Mouse (Mus musculus): ENCODE measurements around the gene Olfr324.

The Olfr324 gene

DNA sequence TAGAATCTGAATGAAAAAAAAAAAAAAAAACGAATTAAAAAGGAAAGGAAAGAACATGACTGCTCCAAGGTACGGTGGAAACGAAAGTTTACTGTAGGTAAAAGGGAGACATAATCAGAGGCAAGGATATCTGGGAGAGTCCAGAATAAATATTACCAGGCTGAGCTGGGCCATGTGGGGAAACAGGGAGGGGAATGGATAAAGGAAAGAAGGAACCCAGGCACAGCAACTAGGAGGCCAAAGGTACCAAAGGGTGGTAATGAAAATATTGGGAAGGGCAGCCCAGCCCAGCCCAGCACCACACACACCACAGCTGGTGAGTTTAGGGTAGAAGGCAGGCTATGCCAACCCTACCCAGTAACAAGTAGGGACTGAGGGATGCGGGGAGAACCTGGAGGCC, 40.0 kb downstream of the Olfr324 start:
- in situ Hi-C loops (cut with MboI, MseI) = no loop called here

DNA sequence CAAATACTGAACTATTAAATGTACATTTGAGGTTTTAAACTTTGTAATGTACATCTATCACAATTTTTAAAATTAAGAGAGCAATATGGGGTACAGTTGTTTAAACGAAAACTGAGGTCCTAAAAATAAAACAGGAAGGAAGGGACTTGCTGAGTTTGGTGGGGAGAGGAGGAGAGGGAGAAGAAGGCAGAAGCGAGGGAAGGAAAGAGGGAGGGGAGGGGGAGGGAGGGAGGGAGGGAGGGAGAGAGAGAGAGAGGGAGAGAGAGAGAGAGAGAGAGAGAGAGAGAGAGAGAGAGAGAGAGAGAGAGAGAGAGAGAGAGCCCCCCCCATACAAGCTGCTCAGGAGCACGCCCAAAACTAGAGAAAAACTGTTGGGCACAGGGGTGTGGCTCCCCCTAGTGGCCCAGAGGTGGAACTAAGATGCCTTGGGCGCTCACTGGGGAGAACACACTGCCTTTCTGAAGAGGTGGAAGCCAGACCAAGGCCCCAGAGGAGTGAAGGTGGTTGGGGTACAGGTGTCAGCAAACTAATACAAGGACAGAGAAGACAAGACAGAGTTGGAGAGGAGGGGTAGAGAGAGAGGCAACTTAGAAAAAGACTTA, 41.6 kb downstream of the Olfr324 start:
- in situ Hi-C loops (cut with MboI, MseI) = no loop called here

DNA sequence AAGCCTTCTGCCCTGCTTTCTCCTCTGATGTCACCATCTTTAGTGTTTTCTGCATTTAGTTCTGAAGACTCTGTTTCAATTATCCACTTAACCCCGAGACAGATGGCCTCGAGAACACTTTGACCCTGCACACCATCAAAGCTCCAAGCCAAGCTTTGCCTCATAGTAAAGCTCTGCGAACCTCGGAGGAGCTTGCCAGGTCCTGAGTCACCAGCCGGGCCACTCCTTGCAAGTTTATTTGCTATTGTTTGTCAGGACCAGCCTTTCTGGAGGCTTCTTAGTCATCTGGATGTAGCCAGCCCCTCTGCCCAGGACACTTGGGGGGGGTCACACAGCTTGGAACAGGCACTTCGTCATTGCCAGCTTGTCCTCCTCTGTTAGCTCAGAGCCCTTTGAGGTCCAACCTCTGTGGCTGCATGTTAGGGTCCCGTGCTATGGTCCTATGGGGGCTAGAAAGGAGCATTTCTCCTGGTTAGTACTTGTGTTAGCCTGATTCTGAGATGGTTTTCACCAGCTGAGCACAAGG, 43.3 kb downstream of the Olfr324 start:
- in situ Hi-C loops (cut with MboI, MseI) = no loop called here

DNA sequence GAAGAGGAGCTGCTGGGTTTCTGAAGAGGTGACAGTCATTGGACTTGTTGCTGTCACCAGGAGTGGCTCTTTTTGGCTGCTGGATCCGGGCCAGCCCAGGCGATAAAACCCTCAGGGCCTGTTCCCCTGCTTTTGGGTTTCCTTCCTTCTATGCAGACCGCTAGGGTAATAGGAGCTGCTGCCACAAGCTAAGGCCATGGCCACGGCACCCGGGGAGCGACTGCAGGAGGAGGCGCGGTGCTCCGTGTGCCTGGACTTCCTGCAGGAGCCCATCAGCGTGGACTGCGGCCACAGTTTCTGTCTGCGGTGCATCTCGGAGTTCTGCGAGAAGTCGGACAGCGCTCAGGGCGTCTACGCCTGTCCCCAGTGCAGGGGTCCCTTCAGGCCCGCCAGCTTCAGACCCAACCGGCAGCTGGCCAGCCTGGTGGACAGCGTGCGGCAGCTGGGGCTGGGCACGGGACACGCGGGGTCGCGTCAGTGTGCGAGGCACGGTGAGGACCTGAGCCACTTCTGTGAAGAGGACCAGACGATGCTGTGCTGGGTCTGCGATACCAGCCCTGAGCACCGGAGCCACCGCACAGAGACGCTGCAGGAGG, 45.5 kb downstream of the Olfr324 start, which contains the start of gene Trim58:
Trim58 (plus strand) TSS at position 194 of the 596 bp plus-strand sequence.
- in situ Hi-C loops (cut with MboI, MseI) = loop anchor here (10.0 kb wide), 2 partner anchors 366 to 466 kb away; partner anchors contain the start of genes 4930438A08Rik (in 1 of the 2) and Mrpl22 (in 1 of the 2)

DNA sequence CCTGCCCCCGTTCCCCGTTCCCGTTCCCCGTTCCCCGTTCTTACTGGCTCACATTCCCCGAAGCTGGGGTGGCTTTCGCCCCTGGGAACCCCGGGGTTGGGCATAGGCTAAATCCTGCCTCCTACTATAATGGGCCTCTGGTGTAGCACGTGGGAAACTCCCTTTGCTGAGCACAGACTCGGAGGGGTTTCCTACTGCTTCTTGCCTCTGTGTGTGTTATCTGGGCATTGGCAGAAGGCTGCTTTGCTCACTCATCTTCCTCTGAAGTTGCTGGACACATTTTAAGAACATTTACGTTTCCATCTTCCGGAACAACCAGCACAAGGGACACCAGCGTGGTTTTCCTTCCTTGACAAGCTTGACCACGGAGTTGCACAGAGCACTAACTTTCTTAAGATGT, 46.1 kb downstream of the Olfr324 start:
- in situ Hi-C loops (cut with MboI, MseI) = loop anchor here (10.0 kb wide), 2 partner anchors 366 to 466 kb away; partner anchors contain the start of genes 4930438A08Rik (in 1 of the 2) and Mrpl22 (in 1 of the 2)

DNA sequence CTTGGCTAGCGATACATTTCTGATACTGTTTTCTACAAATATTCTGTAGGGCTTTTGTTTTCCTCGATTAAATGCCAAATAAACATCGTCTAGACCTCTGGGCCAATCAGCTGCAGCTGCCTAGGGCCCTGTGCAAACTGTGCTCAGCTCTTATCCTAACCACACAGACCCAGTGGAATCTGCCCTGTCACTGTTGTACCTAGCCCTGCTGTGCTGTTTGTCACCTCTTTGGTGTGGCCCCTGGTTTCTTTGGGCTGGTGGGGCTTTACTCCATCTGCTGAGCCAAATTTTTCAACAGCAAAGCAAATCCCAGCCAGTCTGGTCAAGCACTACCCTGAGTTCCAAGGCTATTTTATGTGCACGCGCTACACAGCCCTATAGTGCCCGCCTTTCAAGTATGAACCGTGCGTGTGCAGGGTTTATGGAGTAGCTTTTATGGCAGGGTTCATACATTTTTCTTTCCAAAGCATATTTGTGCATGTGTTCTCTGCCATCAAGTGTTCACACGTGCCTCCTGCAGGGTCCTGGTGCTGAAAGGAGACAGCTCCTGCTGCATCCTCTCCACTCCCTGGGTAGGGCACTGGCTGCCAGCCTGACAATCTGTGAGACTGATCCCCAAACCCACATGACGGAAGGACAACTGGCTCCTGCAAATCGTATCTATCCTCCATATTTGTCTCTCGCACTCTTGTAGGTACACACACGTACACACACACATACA, 46.9 kb downstream of the Olfr324 start:
- in situ Hi-C loops (cut with MboI, MseI) = loop anchor here (10.0 kb wide), 2 partner anchors 367 to 467 kb away; partner anchors contain the start of genes 4930438A08Rik (in 1 of the 2) and Mrpl22 (in 1 of the 2)

DNA sequence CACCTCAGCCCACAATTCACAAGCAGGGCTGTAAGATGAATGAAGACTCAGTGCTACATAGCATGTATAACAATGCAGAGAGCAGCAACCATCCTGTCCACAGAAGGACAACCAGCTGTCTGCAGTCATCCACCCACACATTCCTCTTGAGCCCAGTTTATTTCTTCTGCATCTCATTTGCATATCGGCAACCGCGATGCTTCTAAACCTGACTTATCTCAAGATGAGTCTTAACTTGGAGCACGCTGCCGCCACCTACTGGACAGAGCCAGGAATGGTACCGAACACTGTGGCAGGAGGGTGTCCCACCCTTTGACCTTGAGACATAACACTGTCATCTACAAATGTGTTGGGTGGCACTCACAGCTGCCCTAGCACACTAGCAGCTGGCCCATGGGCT, 48.4 kb downstream of the Olfr324 start:
- in situ Hi-C loops (cut with MboI, MseI) = loop anchor here (10.0 kb wide), 2 partner anchors 369 to 469 kb away; partner anchors contain the start of genes 4930438A08Rik (in 1 of the 2) and Mrpl22 (in 1 of the 2)
